Mouse (Mus musculus) thymus, adult 2 months (tissue): ENCODE measurements at regions not wholly inside any gene's neighbourhood (a gene's known extent, or its start where the extent isn't known, plus 50 kb on each side); places are given as distances from the start of the nearest gene placed in this dataset.

Experiments used
- CTCF ChIP-seq: fragments of 200-500 bp; IDR thresholded peaks from 2 replicates; pipeline ENCODE4 v1.5.1; 2012; ENCODE audit warnings: mild to moderate bottlenecking, control low read depth, low read length, moderate library complexity, borderline replicate concordance; ENCODE audit not compliant: control insufficient read depth, poor library complexity, insufficient read depth; ENCODE audit errors: extremely low read depth
- POLR2A ChIP-seq: fragments of 200-500 bp; IDR thresholded peaks from 2 replicates; pipeline ENCODE4 v1.6.1; 2012; ENCODE audit warnings: mild to moderate bottlenecking, low read length, control low read depth, moderate library complexity; ENCODE audit not compliant: control insufficient read depth, poor library complexity, insufficient read depth; ENCODE audit errors: extremely low read depth

DNA sequence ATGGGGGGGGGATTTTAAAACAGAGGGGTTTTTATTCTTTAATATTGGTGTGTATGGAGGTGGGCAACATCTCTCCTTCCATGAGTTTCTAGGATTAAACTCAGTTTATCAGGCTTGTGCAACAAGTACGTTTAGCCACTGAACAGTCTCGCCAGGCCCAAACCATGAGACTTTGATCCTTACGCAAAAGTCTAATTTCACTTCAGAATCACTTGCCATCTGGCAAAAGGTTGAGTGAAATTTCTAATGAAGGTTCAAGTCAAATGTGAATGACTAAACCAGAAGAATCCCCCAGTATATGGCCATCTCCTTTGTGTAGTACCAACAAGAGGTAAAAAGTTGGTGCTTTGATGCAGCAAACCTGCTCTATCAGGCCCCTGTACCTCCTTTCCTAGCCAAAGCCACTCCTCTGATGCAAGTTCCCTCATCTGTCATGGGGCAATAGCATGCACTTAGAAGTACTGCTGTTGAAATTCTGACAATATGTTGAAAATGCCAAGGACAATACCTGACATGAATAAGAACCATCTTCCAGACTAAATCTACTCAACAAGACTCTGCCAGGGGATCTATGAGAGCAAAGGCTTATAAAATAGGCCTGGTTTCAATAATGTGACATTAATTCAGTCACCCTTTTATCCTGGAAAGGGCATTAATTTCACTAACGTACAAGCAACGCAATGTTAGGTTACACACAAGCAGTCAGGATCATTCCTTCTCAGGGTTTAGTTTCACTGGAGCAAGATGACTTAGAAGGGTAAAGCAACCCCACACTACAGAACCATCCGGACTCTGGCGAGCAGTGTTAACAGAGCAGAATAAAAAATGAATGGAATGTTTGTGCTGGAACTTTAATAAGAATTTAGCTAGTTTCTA is 51.9 kb upstream of the Nampt start:
- TF ChIP-seq CTCF (no peak), POLR2A (no peak)
